Mouse (Mus musculus): ENCODE results near the gene Lsm10. TPM values are rescaled to one million over a fixed set of nuclear protein-coding genes. Genes with fewer than 3 reads are reported as not detected.
A peak's percentile ranks its signal among the peaks of the same experiment; 100 is the strongest.

The Lsm10 gene
- polyA plus RNA-seq (2014; fragmentation: Nextera tagmentation; extraction: Ambion mirVana), result 40.8 and 45.7 TPM in 2 replicates

- no peaks in the 10 kb centered on the region for H3K27me3 ChIP-seq (ENCODE audit: control insufficient read depth, insufficient read depth, low read length)
- peak within 1 kb of the TSS; percentile 58 for H3K4me2 ChIP-seq
- DNase-seq (ENCODE audit: low spot score, missing footprints) (peak; percentile 99), ATAC-seq (ENCODE audit: low FRiP score) (peak; percentile 98)
- no peak within 1 kb of the TSS; the same call in 1 of the 2 replicates for H3K27ac ChIP-seq (ENCODE audit: low read depth, low read length)
- no peaks in the 10 kb centered on the region for H3K4me1 ChIP-seq (ENCODE audit: control insufficient read depth, insufficient read depth, low read length)
- WGBS, result 4% methylated on average over 35 of the region's 37 CpGs
- no peaks in the 10 kb centered on the region for H3K9me3 ChIP-seq (ENCODE audit: control insufficient read depth, low read length)
- peak within 1 kb of the TSS; percentile 79 for H3K9ac ChIP-seq (ENCODE audit: low read length)
- peak within 1 kb of the TSS; percentile 60 for H3K4me3 ChIP-seq (ENCODE audit: low read depth, low read length)
- no peaks in the 10 kb centered on the region for H3K36me3 ChIP-seq (ENCODE audit: control insufficient read depth, insufficient read depth, low read length)
Observed at GRCm38 (mm10) chr4:126096464-126097111, at the start of gene Lsm10. Gene Lsm10, plus strand, starts transcription at chr4:126096623.

- WGBS, result under 1% methylated on average over 56 of the region's 56 CpGs
- Histone ChIP-seq H3K9me3 (ENCODE audit: control insufficient read depth, low read length) (no peaks in the 10 kb centered on the region), H3K36me3 (ENCODE audit: control insufficient read depth, insufficient read depth, low read length) (no peaks in the 10 kb centered on the region), H3K27ac (ENCODE audit: low read depth, low read length) (peak within 1 kb of the TSS; percentile 61; the same call in 1 of the 2 replicates), H3K9ac (ENCODE audit: low read length) (peak within 1 kb of the TSS; percentile 89), H3K4me2 (peak within 1 kb of the TSS; percentile 89), H3K4me1 (ENCODE audit: control insufficient read depth, insufficient read depth, low read length) (peaks cover 10% of the 10 kb centered on the region), H3K4me3 (ENCODE audit: low read depth, low read length) (peak within 1 kb of the TSS; percentile 94), H3K27me3 (ENCODE audit: control insufficient read depth, insufficient read depth, low read length) (no peaks in the 10 kb centered on the region)
- DNase-seq (ENCODE audit: low spot score, missing footprints) (peak; percentile 97), ATAC-seq (ENCODE audit: low FRiP score) (peak; percentile 94)
Observed at GRCm38 (mm10) chr4:126046851-126047585, 49.4 kb upstream of the Lsm10 start, which contains the start of gene Mrps15. Gene Mrps15, plus strand, starts transcription at chr4:126046925.

- WGBS, result 85% methylated on average over 7 of the region's 7 CpGs
- H3K9ac ChIP-seq (ENCODE audit: low read length), result no peak overlapping the region
- DNase-seq (ENCODE audit: low spot score, missing footprints), result no peak
- H3K4me2 ChIP-seq, result no peak overlapping the region
- peaks cover 14% of the 10 kb centered on the region for H3K36me3 ChIP-seq (ENCODE audit: control insufficient read depth, insufficient read depth, low read length)
- no peaks in the 10 kb centered on the region for H3K27me3 ChIP-seq (ENCODE audit: control insufficient read depth, insufficient read depth, low read length)
- H3K9me3 ChIP-seq (ENCODE audit: control insufficient read depth, low read length), result no peaks in the 10 kb centered on the region
- H3K4me3 ChIP-seq (ENCODE audit: low read depth, low read length), result no peak overlapping the region
- H3K27ac ChIP-seq (ENCODE audit: low read depth, low read length), result no peak overlapping the region
- no peak for ATAC-seq (ENCODE audit: low FRiP score)
- H3K4me1 ChIP-seq (ENCODE audit: control insufficient read depth, insufficient read depth, low read length), result peaks cover 10% of the 10 kb centered on the region
Observed at GRCm38 (mm10) chr4:126051617-126052016, 44.8 kb upstream of the Lsm10 start.

- WGBS, result 14% methylated on average over 19 of the region's 19 CpGs
- no peaks in the 10 kb centered on the region for H3K9me3 ChIP-seq (ENCODE audit: control insufficient read depth, low read length)
- ATAC-seq (ENCODE audit: low FRiP score) (no peak; the same call in 1 of the 2 replicates), DNase-seq (ENCODE audit: low spot score, missing footprints) (peak; percentile 86)
- peak overlapping the region; percentile 76 for H3K9ac ChIP-seq (ENCODE audit: low read length)
- peaks cover 9% of the 10 kb centered on the region for H3K4me1 ChIP-seq (ENCODE audit: control insufficient read depth, insufficient read depth, low read length)
- peak overlapping the region; percentile 76 for H3K4me3 ChIP-seq (ENCODE audit: low read depth, low read length)
- peak overlapping the region; percentile 82 for H3K4me2 ChIP-seq
- H3K27ac ChIP-seq (ENCODE audit: low read depth, low read length), result peak overlapping the region; percentile 17; the same call in 1 of the 2 replicates
- no peaks in the 10 kb centered on the region for H3K27me3 ChIP-seq (ENCODE audit: control insufficient read depth, insufficient read depth, low read length)
- H3K36me3 ChIP-seq (ENCODE audit: control insufficient read depth, insufficient read depth, low read length), result peaks cover 14% of the 10 kb centered on the region
Observed at GRCm38 (mm10) chr4:126057207-126058133, 39.0 kb upstream of the Lsm10 start.

- WGBS, result under 1% methylated on average over 57 of the region's 57 CpGs
- H3K27me3 ChIP-seq (ENCODE audit: control insufficient read depth, insufficient read depth, low read length), result no peaks in the 10 kb centered on the region
- H3K9me3 ChIP-seq (ENCODE audit: control insufficient read depth, low read length), result no peaks in the 10 kb centered on the region
- H3K27ac ChIP-seq (ENCODE audit: low read depth, low read length), result peak within 1 kb of the TSS; percentile 17; the same call in 1 of the 2 replicates
- H3K4me3 ChIP-seq (ENCODE audit: low read depth, low read length), result peak within 1 kb of the TSS; percentile 76
- peak within 1 kb of the TSS; percentile 82 for H3K4me2 ChIP-seq
- ATAC-seq (ENCODE audit: low FRiP score), result peak; percentile 98
- peak; percentile 100 for DNase-seq (ENCODE audit: low spot score, missing footprints)
- peaks cover 9% of the 10 kb centered on the region for H3K4me1 ChIP-seq (ENCODE audit: control insufficient read depth, insufficient read depth, low read length)
- peak within 1 kb of the TSS; percentile 76 for H3K9ac ChIP-seq (ENCODE audit: low read length)
- peaks cover 14% of the 10 kb centered on the region for H3K36me3 ChIP-seq (ENCODE audit: control insufficient read depth, insufficient read depth, low read length)
Observed at GRCm38 (mm10) chr4:126058134-126058996, 38.1 kb upstream of the Lsm10 start, which contains the start of gene Oscp1. Gene Oscp1, plus strand, starts transcription at chr4:126058565.

GRCm38 (mm10) chr4:126058997-126059362, 37.4 kb upstream of the Lsm10 start:
- H3K9ac ChIP-seq (ENCODE audit: low read length), result peak overlapping the region; percentile 76
- 47% methylated on average over 9 of the region's 9 CpGs for WGBS
- peaks cover 10% of the 10 kb centered on the region for H3K36me3 ChIP-seq (ENCODE audit: control insufficient read depth, insufficient read depth, low read length)
- H3K4me2 ChIP-seq, result peak overlapping the region; percentile 82
- no peaks in the 10 kb centered on the region for H3K9me3 ChIP-seq (ENCODE audit: control insufficient read depth, low read length)
- peak overlapping the region; percentile 76 for H3K4me3 ChIP-seq (ENCODE audit: low read depth, low read length)
- DNase-seq (ENCODE audit: low spot score, missing footprints) (no peak), ATAC-seq (ENCODE audit: low FRiP score) (no peak)
- no peaks in the 10 kb centered on the region for H3K27me3 ChIP-seq (ENCODE audit: control insufficient read depth, insufficient read depth, low read length)
- no peak overlapping the region for H3K27ac ChIP-seq (ENCODE audit: low read depth, low read length)
- peaks cover 9% of the 10 kb centered on the region for H3K4me1 ChIP-seq (ENCODE audit: control insufficient read depth, insufficient read depth, low read length)

GRCm38 (mm10) chr4:126062856-126063255, 33.6 kb upstream of the Lsm10 start:
- no peaks in the 10 kb centered on the region for H3K36me3 ChIP-seq (ENCODE audit: control insufficient read depth, insufficient read depth, low read length)
- DNase-seq (ENCODE audit: low spot score, missing footprints), result no peak
- H3K27ac ChIP-seq (ENCODE audit: low read depth, low read length), result no peak overlapping the region
- peaks cover 3% of the 10 kb centered on the region; the same call in 1 of the 2 replicates for H3K4me1 ChIP-seq (ENCODE audit: control insufficient read depth, insufficient read depth, low read length)
- H3K27me3 ChIP-seq (ENCODE audit: control insufficient read depth, insufficient read depth, low read length), result no peaks in the 10 kb centered on the region
- no peak overlapping the region for H3K4me3 ChIP-seq (ENCODE audit: low read depth, low read length)
- WGBS, result 40% methylated on average over 1 of the region's 1 CpGs
- no peaks in the 10 kb centered on the region for H3K9me3 ChIP-seq (ENCODE audit: control insufficient read depth, low read length)
- ATAC-seq (ENCODE audit: low FRiP score), result no peak
- no peak overlapping the region for H3K4me2 ChIP-seq
- H3K9ac ChIP-seq (ENCODE audit: low read length), result no peak overlapping the region

- DNase-seq (ENCODE audit: low spot score, missing footprints) (no peak), ATAC-seq (ENCODE audit: low FRiP score) (no peak)
- H3K4me3 ChIP-seq (ENCODE audit: low read depth, low read length), result no peak overlapping the region
- H3K9ac ChIP-seq (ENCODE audit: low read length), result no peak overlapping the region
- no peaks in the 10 kb centered on the region for H3K9me3 ChIP-seq (ENCODE audit: control insufficient read depth, low read length)
- no peak overlapping the region for H3K27ac ChIP-seq (ENCODE audit: low read depth, low read length)
- H3K27me3 ChIP-seq (ENCODE audit: control insufficient read depth, insufficient read depth, low read length), result no peaks in the 10 kb centered on the region
- no peaks in the 10 kb centered on the region for H3K36me3 ChIP-seq (ENCODE audit: control insufficient read depth, insufficient read depth, low read length)
- 84% methylated on average over 7 of the region's 7 CpGs for WGBS
- H3K4me1 ChIP-seq (ENCODE audit: control insufficient read depth, insufficient read depth, low read length), result no peaks in the 10 kb centered on the region
- H3K4me2 ChIP-seq, result no peak overlapping the region
Observed at GRCm38 (mm10) chr4:126065241-126065640, 31.2 kb upstream of the Lsm10 start.

Data from midbrain, embryonic 11.5 days (tissue).